Mouse (Mus musculus) embryo, embryonic 10.5 days (tissue): Measurements from ENCODE around the gene Gm13694.
"Not testable (repeated sequence)": the region's sequence is repeated elsewhere in the genome, so short reads cannot be mapped to it uniquely, and the experiment has no call there.

Experiments used
- DNase-seq: peaks from one replicate; pipeline ENCODE4 v3.0.0-alpha.2; 2015; ENCODE audit warnings: low spot score

The Gm13694 gene

GRCm38 (mm10) chr2:83978633-83979032 lies at the start of gene Gm13694:
Gm13694 (plus strand) TSS chr2:83978933.
- DNase-seq, result not testable (repeated sequence)

- no peak for DNase-seq
Observed at GRCm38 (mm10) chr2:83929478-83930088, 49.1 kb upstream of the Gm13694 start.

- peak; percentile 86 for DNase-seq
Observed at GRCm38 (mm10) chr2:83940931-83941361, 37.8 kb upstream of the Gm13694 start, which contains the start of gene Zswim2. Zswim2 (minus strand) TSS chr2:83941228.

DNA sequence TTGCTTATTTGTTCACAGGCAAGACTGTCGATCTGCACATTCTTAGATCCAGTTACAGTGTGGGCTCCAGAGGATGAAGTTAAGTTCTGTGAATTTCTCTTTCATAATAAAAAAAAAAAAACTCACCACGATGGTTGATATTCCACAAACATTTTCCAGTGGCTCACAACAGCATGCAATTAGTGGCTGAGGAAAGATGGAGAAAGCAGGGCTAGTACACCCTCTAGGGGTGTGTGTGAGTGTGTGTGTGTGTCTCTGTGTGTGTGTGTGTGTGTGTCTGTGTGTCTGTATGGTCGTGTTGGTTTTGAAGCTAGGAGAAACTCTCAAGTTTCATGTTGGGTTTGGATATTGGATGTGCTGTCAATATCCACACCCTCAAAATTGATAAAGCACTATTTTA lies 37.4 kb upstream of the Gm13694 start:
- DNase-seq, result peak; percentile 2

DNA sequence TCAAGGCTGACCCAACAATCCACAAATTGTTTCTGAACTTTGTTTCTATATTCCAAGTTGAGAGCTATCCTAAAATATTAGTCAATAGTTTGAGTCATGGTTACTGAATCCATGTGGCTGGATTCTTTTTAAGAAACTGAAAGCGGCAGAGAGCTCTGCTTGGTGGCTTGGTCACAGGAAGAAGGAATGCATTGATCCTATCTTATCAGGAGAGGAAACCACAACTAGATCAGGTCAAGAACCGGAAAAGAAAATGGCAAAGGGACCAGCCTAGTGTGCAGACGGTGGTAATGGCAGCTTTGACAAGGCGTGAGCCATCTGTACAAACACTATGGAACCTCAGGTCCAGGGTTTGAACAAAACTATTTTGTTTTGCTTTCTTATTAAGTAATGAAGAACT lies 36.9 kb upstream of the Gm13694 start:
- DNase-seq, result no peak

- DNase-seq, result not testable (repeated sequence)
Observed at GRCm38 (mm10) chr2:83955393-83955792, 23.3 kb upstream of the Gm13694 start, which contains the start of gene Gm13698. Gm13698 (plus strand) TSS chr2:83955693.

GRCm38 (mm10) chr2:83961203-83961602 lies 17.5 kb upstream of the Gm13694 start, which contains the start of gene Gm13693:
Gm13693 (plus strand) TSS chr2:83961503.
- not testable (repeated sequence) for DNase-seq

GRCm38 (mm10) chr2:83967013-83967412 lies 11.7 kb upstream of the Gm13694 start, which contains the start of gene Gm13695:
Gm13695 (plus strand) TSS chr2:83967313.
- DNase-seq, result not testable (repeated sequence)

GRCm38 (mm10) chr2:83972823-83973222 lies 5.9 kb upstream of the Gm13694 start, which contains the start of gene Gm13696:
Gm13696 (plus strand) TSS chr2:83973123.
- DNase-seq, result not testable (repeated sequence)

DNA sequence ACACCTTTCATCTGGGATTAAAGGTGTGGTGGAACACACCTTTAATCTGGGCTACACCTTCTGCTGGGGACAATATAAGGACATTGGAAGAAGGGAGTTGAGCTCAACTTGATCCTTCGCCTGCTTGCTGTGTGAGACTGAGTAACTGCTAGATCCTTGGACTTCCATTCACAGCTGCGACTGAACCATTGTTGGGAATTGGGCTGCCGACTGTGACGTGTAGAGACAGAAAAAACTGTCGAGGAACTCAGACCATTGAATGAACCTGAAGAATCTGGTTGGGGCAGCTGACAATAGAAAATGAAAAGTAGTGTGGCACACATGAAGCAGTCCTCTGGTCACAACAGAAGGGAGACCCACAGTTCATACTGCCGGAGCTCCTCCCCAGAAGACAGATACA lies 5.7 kb downstream of the Gm13694 start, which contains the start of gene Gm13697:
TSS of gene Gm13697 (plus strand) at position 301 of the 400 bp plus-strand sequence.
- not testable (repeated sequence) for DNase-seq

DNA sequence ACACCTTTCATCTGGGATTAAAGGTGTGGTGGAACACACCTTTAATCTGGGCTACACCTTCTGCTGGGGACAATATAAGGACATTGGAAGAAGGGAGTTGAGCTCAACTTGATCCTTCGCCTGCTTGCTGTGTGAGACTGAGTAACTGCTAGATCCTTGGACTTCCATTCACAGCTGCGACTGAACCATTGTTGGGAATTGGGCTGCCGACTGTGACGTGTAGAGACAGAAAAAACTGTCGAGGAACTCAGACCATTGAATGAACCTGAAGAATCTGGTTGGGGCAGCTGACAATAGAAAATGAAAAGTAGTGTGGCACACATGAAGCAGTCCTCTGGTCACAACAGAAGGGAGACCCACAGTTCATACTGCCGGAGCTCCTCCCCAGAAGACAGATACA lies 11.5 kb downstream of the Gm13694 start, which contains the start of gene Gm13691:
TSS of gene Gm13691 (plus strand) at position 301 of the 400 bp plus-strand sequence.
- not testable (repeated sequence) for DNase-seq

- DNase-seq, result not testable (repeated sequence)
Observed at GRCm38 (mm10) chr2:83993639-83994255, 15.0 kb downstream of the Gm13694 start.

DNA sequence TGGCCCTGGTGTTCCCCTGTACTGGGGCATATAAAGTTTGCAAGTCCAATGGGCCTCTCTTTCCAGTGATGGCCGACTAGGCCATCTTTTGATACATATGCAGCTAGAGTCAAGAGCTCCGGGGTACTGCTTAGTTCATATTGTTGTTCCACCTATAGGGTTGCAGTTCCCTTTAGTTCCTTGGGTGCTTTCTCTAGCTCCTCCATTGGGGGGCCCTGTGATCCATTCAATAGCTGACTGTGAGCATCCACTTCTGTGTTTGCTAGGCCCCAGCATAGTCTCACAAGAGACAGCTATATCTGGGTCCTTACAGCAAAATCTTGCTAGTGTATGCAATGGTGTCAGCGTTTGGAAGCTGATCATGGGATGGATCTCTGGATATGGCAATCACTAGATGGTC lies 15.8 kb downstream of the Gm13694 start:
- not testable (repeated sequence) for DNase-seq

DNA sequence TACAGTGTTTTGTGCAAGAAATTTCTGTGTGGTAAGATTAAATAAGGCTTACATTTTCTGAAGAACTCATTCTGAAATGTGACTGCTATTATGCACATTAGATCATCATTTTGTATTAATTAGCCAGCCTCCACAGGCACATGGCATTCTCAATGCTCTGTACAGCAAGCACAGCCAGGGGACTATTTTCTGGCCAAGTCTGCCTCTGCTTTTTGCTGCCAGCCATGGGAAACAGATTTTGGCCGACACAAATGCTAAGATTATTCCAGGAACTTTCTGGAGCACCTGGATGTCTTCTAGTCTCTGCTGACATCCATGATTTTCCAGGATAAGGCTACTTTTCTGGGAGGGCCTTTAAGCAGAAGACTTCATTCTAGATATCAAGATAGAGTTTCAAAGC lies 30.2 kb downstream of the Gm13694 start:
- DNase-seq, result no peak

GRCm38 (mm10) chr2:84009818-84010217 lies 31.1 kb downstream of the Gm13694 start:
- no peak for DNase-seq

DNA sequence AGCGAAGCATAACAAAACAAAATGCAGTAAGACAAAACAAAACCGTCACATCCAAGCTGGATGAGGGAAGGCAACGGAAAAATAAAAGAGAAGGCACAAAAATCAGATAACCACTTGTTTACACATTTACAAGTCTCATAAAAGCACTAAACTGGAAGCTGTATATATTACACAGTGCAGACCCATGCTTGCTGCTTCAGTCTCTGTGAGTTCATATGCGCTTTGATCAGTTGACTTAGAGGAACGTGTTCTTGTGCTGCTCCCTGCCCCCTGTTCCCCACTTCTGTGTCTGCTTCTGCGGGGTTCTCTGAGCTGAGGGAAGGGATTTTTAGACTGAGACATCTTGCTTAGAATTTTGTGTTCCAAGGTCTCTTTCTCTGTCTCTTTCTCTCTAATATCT lies 35.8 kb downstream of the Gm13694 start:
- DNase-seq, result no peak

- not testable (repeated sequence) for DNase-seq
Observed at GRCm38 (mm10) chr2:84016291-84016690, 37.6 kb downstream of the Gm13694 start.

DNA sequence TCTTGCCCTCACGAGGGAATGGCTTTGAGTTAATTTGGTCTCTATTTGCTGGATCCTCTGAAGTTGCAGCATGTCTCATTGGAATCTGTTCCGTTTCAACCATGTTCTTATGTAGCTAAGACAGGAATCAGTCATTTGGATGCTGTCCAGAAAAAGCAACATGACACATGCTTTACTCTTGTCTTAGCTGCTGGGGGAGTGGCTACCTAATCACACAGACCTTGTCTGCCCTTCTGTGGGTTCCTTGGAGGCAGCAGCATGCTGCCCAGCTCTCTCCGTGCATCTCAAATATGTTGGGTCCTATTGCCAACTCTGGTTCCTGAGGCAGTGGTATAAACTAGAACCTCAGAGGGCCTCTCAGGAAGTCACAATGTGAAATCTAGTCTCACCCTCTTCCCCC lies 39.6 kb downstream of the Gm13694 start:
- DNase-seq, result no peak

DNA sequence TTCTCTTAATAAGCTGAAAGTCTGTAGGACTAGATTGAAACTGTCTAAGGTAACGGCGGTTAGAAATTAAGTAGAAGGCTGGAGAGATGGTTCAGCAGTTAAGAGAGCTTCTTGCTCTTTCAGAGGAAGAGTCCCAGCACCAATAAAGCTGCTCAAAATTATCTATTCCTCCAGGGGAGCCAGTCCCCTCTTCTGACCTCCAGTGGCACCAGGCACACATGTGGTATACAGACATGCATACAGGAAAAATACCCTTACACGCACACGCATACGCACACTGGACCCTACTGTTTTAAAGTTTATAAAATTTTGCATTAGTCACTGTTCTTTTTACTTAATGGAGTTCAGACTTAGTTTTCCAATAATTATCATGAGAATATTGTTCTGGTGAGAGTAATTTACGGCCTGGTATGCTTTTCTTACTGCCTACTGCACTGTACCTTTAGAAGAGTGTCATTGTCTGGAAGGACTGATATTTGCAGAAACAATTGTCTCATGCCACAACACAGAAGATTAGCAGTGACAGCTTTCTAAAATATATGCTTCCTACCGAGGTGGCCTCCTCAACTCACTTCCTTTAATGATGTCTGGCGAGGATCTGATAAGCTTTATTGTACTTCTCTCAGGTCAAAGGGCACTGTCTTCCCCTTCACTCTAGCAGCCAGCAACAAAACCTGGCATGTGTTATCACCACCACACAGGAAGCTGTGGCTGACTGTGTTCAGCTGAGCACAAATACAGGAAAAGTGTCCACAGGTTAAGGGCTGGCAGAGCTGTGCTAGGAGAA lies 41.0 kb downstream of the Gm13694 start:
- peak; percentile 23 for DNase-seq

DNA sequence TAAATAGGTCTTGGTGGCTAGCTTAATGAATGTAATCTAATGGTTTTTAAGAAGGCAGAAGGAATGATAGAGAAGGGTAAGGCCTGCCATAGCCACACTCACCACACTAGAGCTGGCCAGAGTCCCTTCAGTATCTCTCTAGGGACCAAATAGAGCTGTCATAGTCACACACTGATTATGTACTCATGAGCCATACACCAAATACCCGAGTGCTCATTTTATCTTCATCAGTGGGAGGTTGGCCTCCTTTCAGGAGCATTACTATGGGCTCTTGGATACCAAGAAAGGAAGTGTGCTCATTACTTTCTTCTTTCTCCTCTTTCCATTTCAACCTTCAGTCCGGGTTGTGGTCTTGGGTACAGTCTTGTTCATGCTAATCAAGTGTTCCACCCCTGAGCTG lies 43.2 kb downstream of the Gm13694 start:
- no peak for DNase-seq

DNA sequence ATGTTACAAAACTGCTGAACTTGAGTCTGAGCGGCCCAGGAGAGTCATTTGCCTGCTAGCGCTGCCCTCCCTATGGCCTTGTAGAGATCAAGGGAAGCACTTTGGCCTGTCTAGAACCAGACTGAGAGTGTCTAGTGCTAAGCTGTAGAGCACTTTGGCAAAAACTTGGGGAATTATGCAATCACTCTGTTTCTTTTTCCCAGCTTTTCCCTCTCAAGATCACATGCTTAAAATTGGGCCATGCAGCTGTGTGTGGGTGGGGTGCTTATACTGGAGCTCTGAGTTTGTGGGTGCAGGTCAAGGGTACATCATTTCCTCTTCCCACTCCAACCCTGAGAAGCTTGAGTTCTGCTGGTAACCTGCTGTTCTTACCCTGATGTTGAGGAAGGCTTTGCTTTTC lies 44.2 kb downstream of the Gm13694 start:
- DNase-seq, result no peak

- no peak for DNase-seq
Observed at GRCm38 (mm10) chr2:84023319-84023718, 44.6 kb downstream of the Gm13694 start.
